Mouse (Mus musculus) CD4-positive, CD25-positive, alpha-beta regulatory T cell, adult 4 months (primary cell): ENCODE measurements around the gene Brox. TPM values are rescaled to one million over a fixed set of nuclear protein-coding genes. Genes with fewer than 3 reads are reported as not detected.
"Not testable (repeated sequence)": the region's sequence is repeated elsewhere in the genome, so short reads cannot be mapped to it uniquely, and the experiment has no call there.

Source experiments
- ATAC-seq: one replicate; pipeline ENCODE4 v1.8.0; 2017
- polyA plus RNA-seq, 2 experiments: library from polyadenylated mRNA; unstranded; fragments of 100-300 nt; shearing (Covaris generic); gene quantifications; one replicate each; pipeline ENCODE4 v1.2.1; 2017

The Brox gene
- polyA plus RNA-seq = 10 to 100 TPM; 35.4 to 35.9 TPM

- peak; percentile 79 for ATAC-seq
Observed at GRCm38 (mm10) chr1:183296877-183297383, at the start of gene Brox. Gene Brox, minus strand, starts transcription at chr1:183297269.

DNA sequence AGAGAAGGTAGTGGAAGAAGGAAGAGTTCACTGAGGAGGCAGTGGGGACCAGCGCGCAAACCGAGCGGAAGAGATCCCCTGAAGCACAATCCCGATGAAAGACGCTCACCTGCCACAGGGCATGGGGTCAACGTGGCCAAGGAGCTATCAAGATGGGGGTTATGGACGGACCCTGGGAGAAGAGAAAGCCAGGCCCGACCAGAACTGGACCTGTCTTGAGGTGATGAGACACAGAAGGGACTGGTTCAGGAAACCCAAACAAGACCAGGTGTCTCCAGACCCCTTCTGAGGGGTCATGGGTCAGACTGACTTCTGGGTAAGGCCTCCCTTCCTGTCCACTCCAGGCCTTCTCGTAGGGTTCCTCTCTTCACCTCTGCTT, 48.7 kb upstream of the Brox start:
- no peak for ATAC-seq

- peak; percentile 89 for ATAC-seq
Observed at GRCm38 (mm10) chr1:183344886-183345816, 48.1 kb upstream of the Brox start.

GRCm38 (mm10) chr1:183342902-183343301, 45.8 kb upstream of the Brox start:
- ATAC-seq = not testable (repeated sequence)

- ATAC-seq = no peak
Observed at GRCm38 (mm10) chr1:183327171-183327570, 30.1 kb upstream of the Brox start.

GRCm38 (mm10) chr1:183324433-183324832, 27.4 kb upstream of the Brox start:
- ATAC-seq = no peak

GRCm38 (mm10) chr1:183323923-183324322, 26.9 kb upstream of the Brox start:
- no peak for ATAC-seq

- not testable (repeated sequence) for ATAC-seq
Observed at GRCm38 (mm10) chr1:183322496-183322895, 25.4 kb upstream of the Brox start.

DNA sequence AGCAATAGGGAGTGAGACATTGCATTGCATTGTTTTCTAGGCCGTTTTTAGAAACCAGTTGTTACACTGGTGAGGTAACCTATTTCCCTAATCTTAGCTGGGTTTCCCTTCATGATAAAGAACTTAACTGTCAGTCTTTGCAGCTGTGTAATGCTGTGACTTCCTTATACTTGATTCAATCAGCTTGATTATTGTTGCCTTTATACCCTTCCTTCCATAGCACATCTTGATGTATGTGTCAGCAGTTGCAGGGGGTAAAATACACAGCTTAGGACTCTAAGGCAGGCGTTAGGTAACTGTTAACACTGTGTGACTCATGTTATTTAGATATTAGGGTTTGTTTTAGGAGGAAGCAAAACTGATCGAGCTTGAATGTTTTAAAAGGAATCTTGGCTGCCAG, 23.6 kb upstream of the Brox start:
- no peak for ATAC-seq

DNA sequence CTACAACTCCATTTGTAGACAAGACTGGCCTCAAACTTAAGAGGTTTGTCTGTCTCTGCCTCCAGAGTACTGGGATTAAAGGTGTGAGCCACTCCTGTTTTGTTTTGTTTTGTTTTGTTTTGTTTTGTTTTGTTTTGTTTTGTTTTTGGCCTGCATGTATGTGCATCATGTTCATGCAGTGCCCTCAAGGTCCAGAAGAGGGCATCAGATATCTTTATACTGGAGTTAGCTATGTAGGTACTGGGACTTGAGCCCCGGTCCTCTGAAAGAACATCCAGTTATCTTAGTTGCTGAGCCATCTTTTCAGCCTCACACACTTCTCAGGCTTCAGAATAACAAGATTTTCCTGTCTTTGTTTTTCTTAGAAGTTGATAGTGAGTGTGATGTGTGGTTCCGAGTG, 18.7 kb upstream of the Brox start:
- ATAC-seq = no peak

DNA sequence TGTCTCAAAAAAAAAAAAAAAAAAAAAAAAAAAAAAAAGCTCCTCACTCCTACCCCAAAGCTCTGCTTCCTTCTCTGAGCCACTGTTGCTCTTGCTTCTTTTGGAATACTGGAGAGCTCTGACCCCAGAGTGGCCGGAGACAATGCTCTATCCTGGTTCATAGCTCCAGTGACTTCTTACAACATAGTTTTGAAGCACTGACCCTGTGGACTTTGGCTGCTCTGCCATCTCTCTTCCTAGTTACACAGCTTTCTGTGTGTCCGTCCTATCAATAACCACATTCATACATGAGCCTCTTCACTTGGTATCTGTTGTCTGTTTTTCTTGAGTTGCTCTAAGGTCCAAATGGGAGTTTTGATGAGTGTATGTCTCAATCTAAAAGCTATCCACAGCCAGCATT, 15.0 kb upstream of the Brox start:
- ATAC-seq = no peak

- ATAC-seq = not testable (repeated sequence)
Observed at GRCm38 (mm10) chr1:183309601-183310000, 12.5 kb upstream of the Brox start.

- no peak for ATAC-seq
Observed at GRCm38 (mm10) chr1:183308476-183308875, 11.4 kb upstream of the Brox start.

DNA sequence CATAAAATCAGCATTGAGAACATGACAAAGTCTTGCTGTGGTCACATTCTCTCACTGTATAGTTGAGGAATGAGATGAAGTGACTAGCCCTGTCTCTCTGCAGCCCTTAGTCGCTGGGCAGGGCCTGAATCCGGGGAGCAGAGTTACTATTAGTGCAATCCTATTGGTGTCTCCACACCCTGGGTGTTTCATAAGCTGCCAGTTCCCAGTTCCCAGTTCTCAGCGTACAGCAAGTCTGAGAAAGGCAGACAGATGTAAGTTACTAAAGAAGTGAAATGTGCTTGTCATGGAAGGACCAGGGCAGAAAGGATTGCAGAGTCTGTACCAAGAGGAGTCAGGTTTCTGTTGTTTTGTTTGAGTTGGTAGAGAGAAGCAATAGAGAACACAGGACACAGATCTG, 10.5 kb upstream of the Brox start:
- ATAC-seq = no peak

DNA sequence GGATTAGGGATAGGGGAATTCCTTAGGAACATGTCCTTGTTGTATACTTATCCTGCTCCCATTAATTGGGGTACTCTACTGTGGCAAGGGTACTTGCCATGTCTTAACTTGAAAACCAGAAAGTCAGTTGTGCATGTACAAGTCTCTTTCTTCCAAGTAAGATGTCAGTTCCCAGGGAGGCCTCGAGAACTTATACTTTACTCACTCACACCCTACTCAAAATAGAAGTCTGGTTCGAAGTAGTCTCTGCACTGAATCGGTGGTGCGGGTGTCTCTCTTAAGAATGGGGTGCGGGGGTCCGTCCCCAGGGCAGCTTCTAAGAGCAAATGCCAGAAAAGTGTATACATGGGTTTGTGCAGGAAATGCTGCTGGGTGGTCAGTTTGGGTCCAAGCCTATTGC, 2.1 kb upstream of the Brox start:
- no peak for ATAC-seq

DNA sequence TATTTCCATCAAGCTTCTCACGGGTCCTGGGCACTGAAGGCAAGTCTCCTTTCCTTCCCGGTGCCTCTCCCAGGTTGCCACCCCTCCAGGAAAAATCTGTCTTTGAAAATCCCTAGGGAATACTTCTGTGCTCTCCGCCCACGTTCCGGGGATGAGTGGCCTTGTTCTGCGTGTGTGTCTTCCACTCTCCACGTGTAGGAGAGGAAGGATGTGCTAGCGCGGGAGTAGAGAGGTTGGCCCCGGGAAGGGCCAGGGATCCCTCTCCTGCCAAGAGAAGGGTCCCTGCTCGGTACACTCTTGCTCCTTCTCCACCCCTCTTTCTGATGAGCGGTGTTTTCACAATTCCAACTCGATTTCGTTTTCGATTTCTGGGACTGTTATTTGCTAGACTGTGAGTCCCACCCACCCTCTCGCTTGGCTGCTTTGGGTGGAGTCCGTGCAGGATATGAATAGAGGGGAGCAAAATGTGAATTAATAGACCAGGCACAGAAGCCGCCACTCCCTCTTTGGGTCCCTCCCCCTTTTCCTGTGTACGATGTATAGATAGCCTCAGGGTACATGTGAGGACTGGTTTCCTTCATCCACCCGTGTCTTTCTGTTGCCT, 919 bp upstream of the Brox start:
- ATAC-seq = peak; percentile 57

DNA sequence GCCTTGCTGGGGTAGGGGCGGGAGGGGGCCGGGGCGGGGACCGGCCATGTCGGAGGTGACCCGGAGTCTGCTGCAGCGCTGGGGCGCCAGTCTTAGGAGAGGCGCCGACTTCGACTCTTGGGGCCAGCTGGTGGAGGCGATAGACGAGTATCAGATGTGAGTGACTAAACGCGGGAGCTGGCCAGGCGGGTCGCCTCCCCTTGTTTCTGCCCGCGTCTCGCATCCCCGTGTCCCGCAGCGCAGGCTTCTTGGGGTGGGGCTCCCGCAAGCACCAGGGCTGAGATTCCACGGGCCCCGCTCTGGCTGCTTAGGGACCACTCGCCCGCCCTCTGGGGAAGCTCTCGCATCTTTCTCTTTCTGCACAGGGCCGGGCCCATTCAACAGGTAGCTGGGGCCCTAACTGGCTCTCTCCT, 410 bp upstream of the Brox start:
- ATAC-seq = peak; percentile 7

DNA sequence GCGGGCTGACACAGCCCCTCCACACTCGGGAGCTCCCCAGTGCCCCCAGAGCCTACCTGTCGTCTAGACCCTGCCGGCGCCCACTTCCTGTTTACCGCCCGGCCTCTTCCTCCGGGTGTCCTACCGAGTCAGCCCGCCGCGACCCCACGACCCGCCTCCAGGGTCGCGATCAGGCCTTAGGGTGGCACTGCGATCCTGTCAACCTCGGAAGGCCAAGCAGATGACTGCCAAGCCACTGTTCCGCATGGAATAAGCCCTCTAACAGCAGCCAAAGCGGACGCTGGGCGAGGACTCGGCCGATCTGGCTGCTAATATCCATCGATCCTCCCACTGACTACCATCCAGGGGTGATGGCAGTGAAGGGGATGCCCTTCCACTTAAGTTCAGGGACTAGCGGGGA, 604 bp downstream of the Brox start, which contains the start of gene Aida:
Aida (plus strand) TSS at position 126 of the 400 bp plus-strand sequence.
- ATAC-seq = peak; percentile 21

GRCm38 (mm10) chr1:183289576-183289975, 7.5 kb downstream of the Brox start:
- ATAC-seq = no peak

DNA sequence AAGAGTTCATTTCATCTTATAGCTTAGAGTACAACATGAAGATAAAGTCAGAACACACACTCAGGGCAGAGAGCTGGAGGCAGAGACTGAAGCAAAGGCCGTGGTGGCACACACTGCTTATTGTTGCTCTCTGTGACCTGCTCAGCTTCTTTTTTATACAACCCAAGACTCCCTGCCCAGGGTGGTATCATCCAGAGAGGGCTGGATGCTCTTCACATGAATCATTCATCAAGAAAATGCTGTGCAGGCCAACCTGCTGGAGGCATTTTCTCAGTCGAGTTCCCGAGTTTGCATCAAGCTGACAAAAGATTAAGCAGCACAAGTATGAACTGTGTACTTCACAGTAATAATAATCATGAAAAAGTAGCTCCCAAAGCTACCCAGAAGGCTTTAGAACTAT, 8.7 kb downstream of the Brox start:
- ATAC-seq = no peak

DNA sequence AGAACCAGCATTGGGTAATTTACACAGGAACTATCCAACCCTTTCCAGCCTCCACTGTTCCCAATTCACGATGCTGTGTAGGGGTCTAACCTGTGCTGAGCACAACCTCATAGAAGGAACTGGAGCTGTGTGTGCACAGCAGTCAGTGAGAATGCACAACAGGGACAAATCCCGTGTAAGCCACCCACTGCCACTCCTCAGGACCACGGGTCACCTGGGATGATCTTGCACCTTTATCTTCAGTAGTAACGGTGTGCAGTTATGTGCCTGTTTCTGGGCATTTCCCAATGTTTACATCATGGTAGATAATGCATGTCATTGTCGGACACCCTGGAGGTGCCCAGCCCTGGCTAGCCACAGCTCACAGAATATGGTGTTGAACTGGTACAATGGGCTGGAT, 21.3 kb downstream of the Brox start:
- no peak for ATAC-seq

DNA sequence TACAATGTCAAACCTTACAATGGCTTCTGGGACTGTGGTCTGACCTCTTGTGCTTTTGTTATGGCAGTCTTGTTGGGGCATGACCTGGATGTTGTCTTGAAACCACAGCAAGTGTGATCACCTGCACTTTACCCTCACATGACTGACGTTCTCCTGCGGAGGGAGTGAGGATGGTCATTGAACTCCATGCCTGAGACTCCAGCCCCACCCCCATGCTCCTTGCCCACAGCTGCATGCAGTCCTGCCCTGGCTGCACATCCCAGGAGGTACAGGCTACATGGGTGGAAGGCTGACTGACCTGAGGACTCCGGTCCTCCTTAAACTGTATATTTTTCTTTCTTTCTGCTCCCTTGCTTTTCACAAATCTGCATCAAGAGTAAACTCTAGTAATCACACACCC, 22.7 kb downstream of the Brox start:
- no peak for ATAC-seq
